Mouse (Mus musculus) limb, embryonic 11.5 days (tissue): ENCODE measurements around the gene Qrich2. TPM values are rescaled to one million over a fixed set of nuclear protein-coding genes. Genes with fewer than 3 reads are reported as not detected.
A peak's percentile ranks its signal among the peaks of the same experiment; 100 is the strongest.

Source experiments
- ATAC-seq: fragments of 200-750 bp; cut with Nextera tagmentation; 2 replicates; pipeline ENCODE4 v1.8.0; 2017; ENCODE audit warnings: low read depth; ENCODE audit not compliant: insufficient number of reproducible peaks, low FRiP score, low TSS enrichment
- DNase-seq: peaks from one replicate; pipeline ENCODE4 v3.0.0-alpha.2; 2015; ENCODE audit warnings: low spot score
- H3K27ac ChIP-seq: fragments of 300-500 bp; sonication (generic); replicated peaks from 2 replicates; pipeline ENCODE4 v1.5.1; 2014; ENCODE audit warnings: low read depth, mild to moderate bottlenecking, low read length
- H3K27me3 ChIP-seq: fragments of 300-500 bp; sonication (generic); 2 replicates; pipeline ENCODE4 v1.6.1; 2014; ENCODE audit warnings: mild to moderate bottlenecking, low read length, mixed read lengths; ENCODE audit not compliant: control insufficient read depth, insufficient read depth
- H3K36me3 ChIP-seq: fragments of 300-500 bp; sonication (generic); 2 replicates; pipeline ENCODE4 v1.6.1; 2014; ENCODE audit warnings: mild to moderate bottlenecking, low read length, moderate library complexity, mixed read lengths; ENCODE audit not compliant: control insufficient read depth, insufficient read depth
- H3K4me1 ChIP-seq: fragments of 300-500 bp; sonication (generic); 2 replicates; pipeline ENCODE4 v1.6.1; 2014; ENCODE audit warnings: low read length, mixed read lengths; ENCODE audit not compliant: control insufficient read depth, insufficient read depth
- H3K4me2 ChIP-seq: fragments of 300-500 bp; sonication (generic); 2 replicates; pipeline ENCODE4 v1.6.1; 2014; ENCODE audit warnings: low read depth, mild to moderate bottlenecking, moderate library complexity; ENCODE audit not compliant: severe bottlenecking
- H3K4me3 ChIP-seq: fragments of 300-500 bp; sonication (generic); 2 replicates; pipeline ENCODE4 v1.5.1; 2014; ENCODE audit warnings: low read depth, low read length
- H3K9ac ChIP-seq: fragments of 300-500 bp; sonication (generic); 2 replicates; pipeline ENCODE4 v1.6.1; 2014; ENCODE audit warnings: mild to moderate bottlenecking, low read length
- H3K9me3 ChIP-seq: fragments of 300-500 bp; sonication (generic); 2 replicates; pipeline ENCODE4 v1.6.1; 2016; ENCODE audit warnings: low read length; ENCODE audit not compliant: control insufficient read depth
- WGBS: fragments of 180-500 bp; shearing (Covaris S2); extraction: QIAGEN DNeasy Blood & Tissue Kit; methylation state at CpG from one replicate; pipeline ENCODE4 v1.1.7; 2014; 5-methylcytosine and 5-hydroxymethylcytosine counted together
- polyA plus RNA-seq: library from polyadenylated mRNA; unstranded; fragments of >200 nt; fragmentation: Nextera tagmentation; extraction: Ambion mirVana; gene quantifications from 2 replicates; pipeline ENCODE4 v1.2.1, GENCODE M21; 2014

Gene Qrich2
- polyA plus RNA-seq, 1 experiment from 2014 or later, result 0.37 TPM

- H3K36me3 ChIP-seq, result no peaks in the 10 kb centered on the region
- no peak overlapping the region for H3K9ac ChIP-seq
- no peaks in the 10 kb centered on the region for H3K4me1 ChIP-seq
- DNase-seq (no peak), ATAC-seq (no peak)
- no peak overlapping the region for H3K4me2 ChIP-seq
- no peak overlapping the region for H3K4me3 ChIP-seq
- H3K9me3 ChIP-seq, result no peaks in the 10 kb centered on the region; the same call in 1 of the 2 replicates
- peaks cover 11% of the 10 kb centered on the region for H3K27me3 ChIP-seq
- H3K27ac ChIP-seq, result no peak overlapping the region
- 11% methylated on average over 19 of the region's 19 CpGs for WGBS
Observed at GRCm38 (mm10) chr11:116446308-116446887, 19.6 kb downstream of the Qrich2 start.

GRCm38 (mm10) chr11:116445596-116446307 lies 20.3 kb downstream of the Qrich2 start:
- H3K36me3 ChIP-seq, result no peaks in the 10 kb centered on the region
- no peak overlapping the region for H3K4me2 ChIP-seq

GRCm38 (mm10) chr11:116443935-116444334 lies 22.1 kb downstream of the Qrich2 start:
- no peak overlapping the region for H3K9ac ChIP-seq
- no peak overlapping the region for H3K27ac ChIP-seq
- no peak overlapping the region for H3K4me3 ChIP-seq
- H3K4me2 ChIP-seq, result no peak overlapping the region
- peaks cover 3% of the 10 kb centered on the region; the same call in 1 of the 2 replicates for H3K36me3 ChIP-seq
- DNase-seq, result no peak
- H3K9me3 ChIP-seq, result no peaks in the 10 kb centered on the region
- no peak for ATAC-seq
- no peaks in the 10 kb centered on the region for H3K4me1 ChIP-seq
- WGBS, result 89% methylated on average over 6 of the region's 6 CpGs
- peaks cover 11% of the 10 kb centered on the region for H3K27me3 ChIP-seq

More at GRCm38 (mm10) chr11:116445596-116446307, 20.3 kb downstream of the Qrich2 start:
- no peak overlapping the region for H3K4me3 ChIP-seq
- DNase-seq (peak; percentile 99), ATAC-seq (peak; percentile 53)
- H3K9ac ChIP-seq, result no peak overlapping the region
- H3K4me1 ChIP-seq, result no peaks in the 10 kb centered on the region
- no peaks in the 10 kb centered on the region; the same call in 1 of the 2 replicates for H3K9me3 ChIP-seq
- H3K27ac ChIP-seq, result no peak overlapping the region
- H3K27me3 ChIP-seq, result peaks cover 11% of the 10 kb centered on the region
- WGBS, result 27% methylated on average over 16 of the region's 16 CpGs

- peaks cover 11% of the 10 kb centered on the region for H3K27me3 ChIP-seq
- H3K9ac ChIP-seq, result no peak overlapping the region
- H3K4me2 ChIP-seq, result no peak overlapping the region
- WGBS, result 80% methylated on average over 6 of the region's 6 CpGs
- peaks cover 4% of the 10 kb centered on the region; the same call in 1 of the 2 replicates for H3K36me3 ChIP-seq
- no peak overlapping the region for H3K4me3 ChIP-seq
- H3K4me1 ChIP-seq, result no peaks in the 10 kb centered on the region
- no peak overlapping the region for H3K27ac ChIP-seq
- no peaks in the 10 kb centered on the region for H3K9me3 ChIP-seq
- no peak for ATAC-seq
- no peak for DNase-seq
Observed at GRCm38 (mm10) chr11:116443311-116443710, 22.7 kb downstream of the Qrich2 start.

- Histone ChIP-seq H3K36me3 (peaks cover 4% of the 10 kb centered on the region; the same call in 1 of the 2 replicates), H3K9me3 (no peaks in the 10 kb centered on the region), H3K4me2 (no peak overlapping the region), H3K27ac (no peak overlapping the region), H3K4me1 (no peaks in the 10 kb centered on the region), H3K9ac (no peak overlapping the region), H3K27me3 (peaks cover 11% of the 10 kb centered on the region), H3K4me3 (no peak overlapping the region)
- WGBS, result 77% methylated on average over 6 of the region's 6 CpGs
- ATAC-seq (no peak), DNase-seq (no peak)
Observed at GRCm38 (mm10) chr11:116442867-116443177, 23.2 kb downstream of the Qrich2 start.

GRCm38 (mm10) chr11:116442129-116442866 lies 23.7 kb downstream of the Qrich2 start:
- Histone ChIP-seq H3K4me1 (no peaks in the 10 kb centered on the region), H3K4me2 (no peak overlapping the region), H3K27ac (no peak overlapping the region), H3K9me3 (no peaks in the 10 kb centered on the region), H3K4me3 (no peak overlapping the region), H3K36me3 (peaks cover 7% of the 10 kb centered on the region; the same call in 1 of the 2 replicates), H3K27me3 (peaks cover 10% of the 10 kb centered on the region), H3K9ac (no peak overlapping the region)
- ATAC-seq (no peak), DNase-seq (no peak)
- WGBS, result 85% methylated on average over 15 of the region's 15 CpGs

- no peaks in the 10 kb centered on the region for H3K9me3 ChIP-seq
- DNase-seq (no peak), ATAC-seq (no peak)
- no peaks in the 10 kb centered on the region for H3K27me3 ChIP-seq
- peaks cover 7% of the 10 kb centered on the region for H3K4me1 ChIP-seq
- no peak overlapping the region for H3K4me3 ChIP-seq
- H3K9ac ChIP-seq, result no peak overlapping the region
- H3K4me2 ChIP-seq, result no peak overlapping the region
- peaks cover 10% of the 10 kb centered on the region; the same call in 1 of the 2 replicates for H3K36me3 ChIP-seq
- H3K27ac ChIP-seq, result no peak overlapping the region
- 80% methylated on average over 7 of the region's 7 CpGs for WGBS
Observed at GRCm38 (mm10) chr11:116440408-116441068, 25.5 kb downstream of the Qrich2 start.
